Mouse (Mus musculus): ENCODE measurements around the gene Agbl1. TPM values are rescaled to one million over a fixed set of nuclear protein-coding genes. Genes with fewer than 3 reads are reported as not detected.

Agbl1 gene
- polyA plus RNA-seq, 1 experiment: not detected

DNA sequence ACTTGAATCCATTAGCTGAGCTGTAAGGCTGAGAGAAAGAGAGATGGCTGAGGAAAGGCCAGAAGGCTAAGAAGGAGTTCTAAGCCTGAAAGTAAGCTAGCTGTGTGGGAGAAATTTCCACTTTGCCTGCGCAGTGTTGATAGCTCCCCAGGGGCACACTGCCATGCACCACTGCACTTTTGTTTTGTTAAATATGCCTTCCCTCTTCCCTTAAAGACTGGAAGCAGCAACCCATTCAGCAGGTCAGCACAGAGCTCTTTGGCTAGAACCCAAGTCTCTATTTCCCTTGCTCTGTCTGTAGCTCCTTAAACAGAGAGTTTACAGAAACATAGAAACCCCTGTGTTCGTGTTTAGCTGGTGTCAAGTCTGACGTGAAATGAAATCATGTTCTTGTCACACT lies 922.7 kb downstream of the Agbl1 start:
- H3K9ac ChIP-seq (ENCODE audit: low read depth, poor library complexity, severe bottlenecking): no peak overlapping the region
- no peaks in the 10 kb centered on the region for H3K9me3 ChIP-seq (replicated peaks; ENCODE audit: control insufficient read depth, insufficient read depth, low read length, poor library complexity, severe bottlenecking)

DNA sequence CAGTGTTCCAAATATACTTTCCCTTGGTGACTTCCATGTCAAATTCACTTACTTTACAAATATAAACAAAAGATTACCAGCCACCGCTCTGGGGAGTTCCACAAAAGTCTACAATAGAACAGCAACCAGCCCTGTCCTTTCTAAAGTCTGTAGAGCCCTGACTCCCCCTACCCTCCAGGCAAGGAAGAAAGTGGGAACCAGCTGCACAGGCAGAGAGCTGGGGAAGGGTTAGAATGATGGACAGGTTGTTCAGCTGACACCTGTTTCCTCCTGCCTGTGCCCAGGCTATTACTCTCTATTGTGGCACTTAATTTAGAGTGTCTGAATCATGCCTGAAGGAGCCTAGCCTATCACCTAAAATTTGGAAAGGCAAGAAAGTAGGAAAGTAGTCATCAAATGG lies 923.2 kb downstream of the Agbl1 start:
- Histone ChIP-seq H3K4me3 (ENCODE audit: low read depth, low read length) (no peak overlapping the region), H3K9ac (ENCODE audit: low read depth, poor library complexity, severe bottlenecking) (no peak overlapping the region), H3K36me3 (ENCODE audit: control insufficient read depth, insufficient read depth, low read length, poor library complexity, severe bottlenecking) (no peaks in the 10 kb centered on the region), H3K27ac (ENCODE audit: insufficient read depth, low read length) (no peak overlapping the region), H3K27me3 (ENCODE audit: control insufficient read depth, insufficient read depth, low read length, poor library complexity, severe bottlenecking) (no peaks in the 10 kb centered on the region), H3K4me1 (ENCODE audit: control insufficient read depth, insufficient read depth, low read length) (no peaks in the 10 kb centered on the region), H3K9me3 (replicated peaks; ENCODE audit: control insufficient read depth, insufficient read depth, low read length, poor library complexity, severe bottlenecking) (no peaks in the 10 kb centered on the region)
- TF ChIP-seq POLR2A (IDR thresholded peaks at IDR 0.05; ENCODE audit: insufficient read depth, low read length): no peak
- no peak for TF ChIP-seq CTCF (IDR thresholded peaks at IDR 0.05; ENCODE audit: low read depth, low read length)
- TF ChIP-seq EP300 (IDR thresholded peaks at IDR 0.05; ENCODE audit: insufficient read depth, low read depth, low read length): no peak

More for the DNA sequence above, 922.7 kb downstream of the Agbl1 start:
- no peak for TF ChIP-seq CTCF (IDR thresholded peaks at IDR 0.05; ENCODE audit: low read depth, low read length)
- TF ChIP-seq EP300 (IDR thresholded peaks at IDR 0.05; ENCODE audit: insufficient read depth, low read depth, low read length): no peak
- no peak for TF ChIP-seq POLR2A (IDR thresholded peaks at IDR 0.05; ENCODE audit: insufficient read depth, low read length)
- no peaks in the 10 kb centered on the region for H3K4me1 ChIP-seq (ENCODE audit: control insufficient read depth, insufficient read depth, low read length)
- H3K4me3 ChIP-seq (ENCODE audit: low read depth, low read length): no peak overlapping the region
- H3K36me3 ChIP-seq (ENCODE audit: control insufficient read depth, insufficient read depth, low read length, poor library complexity, severe bottlenecking): no peaks in the 10 kb centered on the region
- no peak overlapping the region for H3K27ac ChIP-seq (ENCODE audit: insufficient read depth, low read length)
- H3K27me3 ChIP-seq (ENCODE audit: control insufficient read depth, insufficient read depth, low read length, poor library complexity, severe bottlenecking): no peaks in the 10 kb centered on the region

DNA sequence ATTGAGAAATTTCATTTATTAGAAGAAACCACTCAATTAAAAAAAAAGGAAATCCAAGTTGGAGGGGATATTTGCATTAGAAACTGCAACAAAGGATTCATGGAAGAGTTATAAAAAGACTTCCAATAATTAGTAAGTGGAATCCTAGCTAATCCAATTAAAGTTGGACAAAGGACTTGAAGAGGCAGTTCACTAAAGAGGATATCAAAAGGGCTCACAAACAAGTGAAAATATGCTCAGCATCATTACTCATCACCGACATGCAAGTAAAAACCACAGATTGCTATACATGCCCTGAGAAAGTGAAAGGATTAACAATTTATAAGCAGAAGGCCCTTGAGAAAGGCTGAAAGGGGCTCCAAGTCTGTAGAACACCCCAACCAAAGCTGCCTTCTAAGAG lies 935.2 kb downstream of the Agbl1 start:
- no peak overlapping the region for H3K4me3 ChIP-seq (ENCODE audit: low read depth, low read length)
- H3K4me1 ChIP-seq (ENCODE audit: control insufficient read depth, insufficient read depth, low read length): no peaks in the 10 kb centered on the region
- H3K9ac ChIP-seq (ENCODE audit: low read depth, poor library complexity, severe bottlenecking): no peak overlapping the region
- H3K27me3 ChIP-seq (ENCODE audit: control insufficient read depth, insufficient read depth, low read length, poor library complexity, severe bottlenecking): no peaks in the 10 kb centered on the region
- no peaks in the 10 kb centered on the region for H3K9me3 ChIP-seq (replicated peaks; ENCODE audit: control insufficient read depth, insufficient read depth, low read length, poor library complexity, severe bottlenecking)
- no peaks in the 10 kb centered on the region for H3K36me3 ChIP-seq (ENCODE audit: control insufficient read depth, insufficient read depth, low read length, poor library complexity, severe bottlenecking)
- H3K27ac ChIP-seq (ENCODE audit: insufficient read depth, low read length): no peak overlapping the region
- TF ChIP-seq EP300 (IDR thresholded peaks at IDR 0.05; ENCODE audit: insufficient read depth, low read depth, low read length): no peak
- no peak for TF ChIP-seq CTCF (IDR thresholded peaks at IDR 0.05; ENCODE audit: low read depth, low read length)
- no peak for TF ChIP-seq POLR2A (IDR thresholded peaks at IDR 0.05; ENCODE audit: insufficient read depth, low read length)
